Mouse (Mus musculus): Measurements from ENCODE around the gene Cfap97. TPM values are rescaled to one million over a fixed set of nuclear protein-coding genes. Genes with fewer than 3 reads are reported as not detected.

Cfap97 gene
- polyA plus RNA-seq, 1 experiment from 2014 or later = 25.1 TPM

GRCm38 (mm10) chr8:46141688-46142087, 9.9 kb upstream of the Cfap97 start:
- Histone ChIP-seq H3K9me3 (no peaks in the 10 kb centered on the region), H3K36me3 (replicated peaks) (no peaks in the 10 kb centered on the region), H3K4me3 (no peak overlapping the region), H3K4me1 (peaks cover 25% of the 10 kb centered on the region), H3K27me3 (replicated peaks; ENCODE audit: low read depth, poor library complexity, severe bottlenecking) (no peaks in the 10 kb centered on the region), H3K27ac (replicated peaks) (no peak overlapping the region)
- DNase-seq (ENCODE audit: low spot score) = no peak
- WGBS = 90% methylated on average over 3 of the region's 3 CpGs

GRCm38 (mm10) chr8:46142498-46143081, 9.0 kb upstream of the Cfap97 start:
- Histone ChIP-seq H3K27ac (replicated peaks) (no peak overlapping the region), H3K36me3 (replicated peaks) (no peaks in the 10 kb centered on the region), H3K4me3 (no peak overlapping the region), H3K4me1 (peaks cover 33% of the 10 kb centered on the region), H3K27me3 (replicated peaks; ENCODE audit: low read depth, poor library complexity, severe bottlenecking) (no peaks in the 10 kb centered on the region), H3K9me3 (no peaks in the 10 kb centered on the region)
- 90% methylated on average over 4 of the region's 4 CpGs for WGBS
- DNase-seq (ENCODE audit: low spot score) = no peak

- peaks cover 36% of the 10 kb centered on the region for H3K4me1 ChIP-seq
- no peaks in the 10 kb centered on the region for H3K27me3 ChIP-seq (replicated peaks; ENCODE audit: low read depth, poor library complexity, severe bottlenecking)
- 61% methylated on average over 5 of the region's 5 CpGs for WGBS
- no peak overlapping the region for H3K27ac ChIP-seq (replicated peaks)
- no peak for DNase-seq (ENCODE audit: low spot score)
- H3K9me3 ChIP-seq = no peaks in the 10 kb centered on the region
- no peak overlapping the region for H3K4me3 ChIP-seq
- H3K36me3 ChIP-seq (replicated peaks) = no peaks in the 10 kb centered on the region
Observed at GRCm38 (mm10) chr8:46143470-46143869, 8.1 kb upstream of the Cfap97 start.

GRCm38 (mm10) chr8:46143924-46144323, 7.6 kb upstream of the Cfap97 start:
- Histone ChIP-seq H3K36me3 (replicated peaks) (no peaks in the 10 kb centered on the region), H3K4me3 (no peak overlapping the region), H3K4me1 (peaks cover 36% of the 10 kb centered on the region), H3K9me3 (no peaks in the 10 kb centered on the region), H3K27ac (replicated peaks) (no peak overlapping the region), H3K27me3 (replicated peaks; ENCODE audit: low read depth, poor library complexity, severe bottlenecking) (no peaks in the 10 kb centered on the region)
- no peak for DNase-seq (ENCODE audit: low spot score)
- 50% methylated on average over 1 of the region's 1 CpGs for WGBS

- 18% methylated on average over 3 of the region's 3 CpGs for WGBS
- Histone ChIP-seq H3K36me3 (replicated peaks) (no peaks in the 10 kb centered on the region), H3K9me3 (no peaks in the 10 kb centered on the region), H3K4me1 (peaks cover 44% of the 10 kb centered on the region), H3K27ac (replicated peaks) (no peak overlapping the region), H3K4me3 (no peak overlapping the region), H3K27me3 (replicated peaks; ENCODE audit: low read depth, poor library complexity, severe bottlenecking) (peaks cover 16% of the 10 kb centered on the region)
- no peak for DNase-seq (ENCODE audit: low spot score)
Observed at GRCm38 (mm10) chr8:46146173-46146572, 5.4 kb upstream of the Cfap97 start.

GRCm38 (mm10) chr8:46149306-46149705, 2.3 kb upstream of the Cfap97 start:
- Histone ChIP-seq H3K9me3 (no peaks in the 10 kb centered on the region), H3K4me3 (no peak overlapping the region), H3K27ac (replicated peaks) (no peak overlapping the region), H3K27me3 (replicated peaks; ENCODE audit: low read depth, poor library complexity, severe bottlenecking) (peaks cover 35% of the 10 kb centered on the region), H3K36me3 (replicated peaks) (no peaks in the 10 kb centered on the region), H3K4me1 (peaks cover 39% of the 10 kb centered on the region)
- DNase-seq (ENCODE audit: low spot score) = no peak
- WGBS = 79% methylated on average over 6 of the region's 6 CpGs

- no peaks in the 10 kb centered on the region for H3K9me3 ChIP-seq
- peaks cover 40% of the 10 kb centered on the region for H3K27me3 ChIP-seq (replicated peaks; ENCODE audit: low read depth, poor library complexity, severe bottlenecking)
- 78% methylated on average over 9 of the region's 9 CpGs for WGBS
- H3K27ac ChIP-seq (replicated peaks) = no peak overlapping the region
- no peaks in the 10 kb centered on the region for H3K36me3 ChIP-seq (replicated peaks)
- DNase-seq (ENCODE audit: low spot score) = no peak
- peaks cover 36% of the 10 kb centered on the region for H3K4me1 ChIP-seq
- no peak overlapping the region for H3K4me3 ChIP-seq
Observed at GRCm38 (mm10) chr8:46149782-46150181, 1.8 kb upstream of the Cfap97 start.

- 3% methylated on average over 103 of the region's 103 CpGs for WGBS
- peak within 1 kb of the TSS; percentile 84 for H3K27ac ChIP-seq (replicated peaks)
- peaks cover 24% of the 10 kb centered on the region for H3K4me1 ChIP-seq
- H3K36me3 ChIP-seq (replicated peaks) = no peaks in the 10 kb centered on the region
- H3K27me3 ChIP-seq (replicated peaks; ENCODE audit: low read depth, poor library complexity, severe bottlenecking) = peaks cover 46% of the 10 kb centered on the region
- peak; percentile 92 for DNase-seq (ENCODE audit: low spot score)
- H3K4me3 ChIP-seq = peak within 1 kb of the TSS; percentile 82
- no peaks in the 10 kb centered on the region for H3K9me3 ChIP-seq
Observed at GRCm38 (mm10) chr8:46152064-46153031, 777 bp downstream of the Cfap97 start, which contains the start of gene Snx25. TSS of gene Snx25 (minus strand) at chr8:46152159.

- H3K4me3 ChIP-seq = peak overlapping the region; percentile 82
- H3K36me3 ChIP-seq (replicated peaks) = no peaks in the 10 kb centered on the region
- H3K27me3 ChIP-seq (replicated peaks; ENCODE audit: low read depth, poor library complexity, severe bottlenecking) = peaks cover 46% of the 10 kb centered on the region
- 41% methylated on average over 2 of the region's 2 CpGs for WGBS
- 0 out of 2 replicates have a peak, but pooled peaks cover 2% of the 10 kb centered on the region for H3K9me3 ChIP-seq
- DNase-seq (ENCODE audit: low spot score) = no peak
- no peak overlapping the region for H3K27ac ChIP-seq (replicated peaks)
- H3K4me1 ChIP-seq = peaks cover 18% of the 10 kb centered on the region
Observed at GRCm38 (mm10) chr8:46153042-46153441, 1.5 kb downstream of the Cfap97 start.

GRCm38 (mm10) chr8:46162953-46163869, 11.6 kb downstream of the Cfap97 start:
- peak overlapping the region; percentile 94 for H3K27ac ChIP-seq (replicated peaks)
- peaks cover 18% of the 10 kb centered on the region for H3K4me1 ChIP-seq
- DNase-seq (ENCODE audit: low spot score) = peak; percentile 97
- 3% methylated on average over 77 of the region's 77 CpGs for WGBS
- H3K9me3 ChIP-seq = no peaks in the 10 kb centered on the region
- no peaks in the 10 kb centered on the region for H3K27me3 ChIP-seq (replicated peaks; ENCODE audit: low read depth, poor library complexity, severe bottlenecking)
- H3K4me3 ChIP-seq = peak overlapping the region; percentile 78
- peaks cover 3% of the 10 kb centered on the region; the same call in 1 of the 2 replicates for H3K36me3 ChIP-seq (replicated peaks)

- peaks cover 18% of the 10 kb centered on the region for H3K4me1 ChIP-seq
- WGBS = under 1% methylated on average over 25 of the region's 25 CpGs
- DNase-seq (ENCODE audit: low spot score) = no peak
- no peaks in the 10 kb centered on the region for H3K9me3 ChIP-seq
- H3K4me3 ChIP-seq = peak overlapping the region; percentile 78
- peak overlapping the region; percentile 94 for H3K27ac ChIP-seq (replicated peaks)
- peaks cover 3% of the 10 kb centered on the region; the same call in 1 of the 2 replicates for H3K36me3 ChIP-seq (replicated peaks)
- no peaks in the 10 kb centered on the region for H3K27me3 ChIP-seq (replicated peaks; ENCODE audit: low read depth, poor library complexity, severe bottlenecking)
Observed at GRCm38 (mm10) chr8:46163870-46164190, 12.3 kb downstream of the Cfap97 start.

- H3K4me1 ChIP-seq = no peaks in the 10 kb centered on the region
- 85% methylated on average over 2 of the region's 2 CpGs for WGBS
- peaks cover 40% of the 10 kb centered on the region for H3K36me3 ChIP-seq (replicated peaks)
- no peaks in the 10 kb centered on the region for H3K9me3 ChIP-seq
- no peak for DNase-seq (ENCODE audit: low spot score)
- H3K27me3 ChIP-seq (replicated peaks; ENCODE audit: low read depth, poor library complexity, severe bottlenecking) = no peaks in the 10 kb centered on the region
- no peak overlapping the region for H3K4me3 ChIP-seq
- H3K27ac ChIP-seq (replicated peaks) = no peak overlapping the region
Observed at GRCm38 (mm10) chr8:46173651-46174050, 22.1 kb downstream of the Cfap97 start.
